Mouse (Mus musculus): Measurements from ENCODE around the gene Poc1b.

- no peak for TF ChIP-seq HCFC1 (IDR thresholded peaks at IDR 0.05; ENCODE audit: borderline replicate concordance, insufficient read depth, low read length)
- TF ChIP-seq CHD2 (IDR thresholded peaks at IDR 0.05; ENCODE audit: low read depth, low read length), result no peak
- no peak for TF ChIP-seq ZNF384 (IDR thresholded peaks at IDR 0.05; ENCODE audit: low read depth, low read length)
- TF ChIP-seq MAFK (IDR thresholded peaks at IDR 0.05; ENCODE audit: insufficient read depth, low read depth, low read length), result no peak
Measured at GRCm38 (mm10) chr10:99168404-99168803, 61.6 kb downstream of the Poc1b start.
